Mouse (Mus musculus) heart, adult 11 months (tissue): Measurements from ENCODE around the gene Hemk1.
A peak's percentile ranks its signal among the peaks of the same experiment; 100 is the strongest.
"Not testable (repeated sequence)": the region's sequence is repeated elsewhere in the genome, so short reads cannot be mapped to it uniquely, and the experiment has no call there.

Experiments
- DNase-seq: peaks from one replicate; pipeline ENCODE4 v3.0.0; 2022

Hemk1 gene

GRCm38 (mm10) chr9:107307099-107307872, 30.9 kb downstream of the Hemk1 start:
- DNase-seq, result peak; percentile 95

GRCm38 (mm10) chr9:107306673-107307072, 31.5 kb downstream of the Hemk1 start:
- DNase-seq, result not testable (repeated sequence)

GRCm38 (mm10) chr9:107305601-107306542, 32.3 kb downstream of the Hemk1 start:
- DNase-seq, result no peak

- no peak for DNase-seq
Measured at GRCm38 (mm10) chr9:107305012-107305411, 33.1 kb downstream of the Hemk1 start.

GRCm38 (mm10) chr9:107304383-107304782, 33.8 kb downstream of the Hemk1 start:
- no peak for DNase-seq

- DNase-seq, result no peak
Measured at GRCm38 (mm10) chr9:107303900-107304299, 34.2 kb downstream of the Hemk1 start.

GRCm38 (mm10) chr9:107303121-107303820, 34.9 kb downstream of the Hemk1 start:
- DNase-seq, result peak; percentile 91

- DNase-seq, result no peak
Measured at GRCm38 (mm10) chr9:107302592-107302991, 35.6 kb downstream of the Hemk1 start.

- DNase-seq, result no peak
Measured at GRCm38 (mm10) chr9:107301554-107302331, 36.4 kb downstream of the Hemk1 start.

GRCm38 (mm10) chr9:107300224-107300973, 37.8 kb downstream of the Hemk1 start:
- DNase-seq, result no peak

- peak; percentile 96 for DNase-seq
Measured at GRCm38 (mm10) chr9:107299783-107300182, 38.4 kb downstream of the Hemk1 start.

- DNase-seq, result no peak
Measured at GRCm38 (mm10) chr9:107298876-107299275, 39.3 kb downstream of the Hemk1 start.

- peak; percentile 97 for DNase-seq
Measured at GRCm38 (mm10) chr9:107298059-107298780, 39.9 kb downstream of the Hemk1 start.

- no peak for DNase-seq
Measured at GRCm38 (mm10) chr9:107297658-107298057, 40.5 kb downstream of the Hemk1 start.

- DNase-seq, result no peak
Measured at GRCm38 (mm10) chr9:107297059-107297458, 41.1 kb downstream of the Hemk1 start.

GRCm38 (mm10) chr9:107296501-107296965, 41.6 kb downstream of the Hemk1 start:
- peak; percentile 100 for DNase-seq

GRCm38 (mm10) chr9:107296041-107296440, 42.1 kb downstream of the Hemk1 start:
- DNase-seq, result no peak

GRCm38 (mm10) chr9:107296016-107296040, 42.3 kb downstream of the Hemk1 start, which contains the start of gene Cish:
Gene Cish, plus strand, starts transcription at chr9:107296026.
- no peak for DNase-seq

GRCm38 (mm10) chr9:107295616-107296015, 42.5 kb downstream of the Hemk1 start:
- peak; percentile 91 for DNase-seq

- peak; percentile 96 for DNase-seq
Measured at GRCm38 (mm10) chr9:107294249-107294648, 43.9 kb downstream of the Hemk1 start.

- peak; percentile 97 for DNase-seq
Measured at GRCm38 (mm10) chr9:107290897-107291296, 47.3 kb downstream of the Hemk1 start.
